Mouse (Mus musculus) forebrain, embryonic 15.5 days (tissue): ENCODE measurements around the gene Gm21954. TPM values are rescaled to one million over a fixed set of nuclear protein-coding genes. Genes with fewer than 3 reads are reported as not detected.

Experiments used
- ATAC-seq: fragments of 200-750 bp; cut with Nextera tagmentation; replicated peaks from 2 replicates; pipeline ENCODE4 v1.8.0; 2017; ENCODE audit warnings: mild to moderate bottlenecking, moderate TSS enrichment, moderate library complexity
- H3K27ac ChIP-seq: fragments of 300-500 bp; sonication (generic); replicated peaks from 2 replicates; pipeline ENCODE4 v1.5.1; 2015; ENCODE audit warnings: mild to moderate bottlenecking, inconsistent platforms
- H3K27me3 ChIP-seq: fragments of 300-500 bp; sonication (generic); 2 replicates; pipeline ENCODE4 v1.6.1; 2015; ENCODE audit warnings: inconsistent platforms
- H3K36me3 ChIP-seq: fragments of 300-500 bp; sonication (generic); 2 replicates; pipeline ENCODE4 v1.6.1; 2015; ENCODE audit warnings: mild to moderate bottlenecking, inconsistent platforms
- H3K4me1 ChIP-seq: fragments of 300-500 bp; sonication (generic); 2 replicates; pipeline ENCODE4 v1.6.1; 2015; ENCODE audit warnings: inconsistent platforms
- H3K4me2 ChIP-seq: fragments of 300-500 bp; sonication (generic); replicated peaks from 2 replicates; pipeline ENCODE4 v1.6.1; 2015; ENCODE audit warnings: mild to moderate bottlenecking, inconsistent platforms
- H3K4me3 ChIP-seq: fragments of 300-500 bp; sonication (generic); 2 replicates; pipeline ENCODE4 v1.5.1; 2015; ENCODE audit warnings: mild to moderate bottlenecking, inconsistent platforms
- H3K9ac ChIP-seq: fragments of 300-500 bp; sonication (generic); replicated peaks from 2 replicates; pipeline ENCODE4 v1.6.1; 2015; ENCODE audit warnings: mild to moderate bottlenecking, inconsistent platforms
- H3K9me3 ChIP-seq: fragments of 300-500 bp; sonication (generic); 2 replicates; pipeline ENCODE4 v1.6.1; 2016; ENCODE audit warnings: inconsistent platforms
- WGBS: fragments of 180-500 bp; shearing (Covaris S2); methylation state at CpG from one replicate; pipeline ENCODE4 v1.1.7; 2015; ENCODE audit warnings: mixed read lengths; 5-methylcytosine and 5-hydroxymethylcytosine counted together
- polyA plus RNA-seq: library from polyadenylated mRNA; unstranded; fragments of >200 nt; fragmentation: Nextera tagmentation; extraction: Ambion mirVana; gene quantifications from 2 replicates; pipeline ENCODE4 v1.2.1, GENCODE M21; 2015

Gene Gm21954
- not detected in 2 replicates for polyA plus RNA-seq

DNA sequence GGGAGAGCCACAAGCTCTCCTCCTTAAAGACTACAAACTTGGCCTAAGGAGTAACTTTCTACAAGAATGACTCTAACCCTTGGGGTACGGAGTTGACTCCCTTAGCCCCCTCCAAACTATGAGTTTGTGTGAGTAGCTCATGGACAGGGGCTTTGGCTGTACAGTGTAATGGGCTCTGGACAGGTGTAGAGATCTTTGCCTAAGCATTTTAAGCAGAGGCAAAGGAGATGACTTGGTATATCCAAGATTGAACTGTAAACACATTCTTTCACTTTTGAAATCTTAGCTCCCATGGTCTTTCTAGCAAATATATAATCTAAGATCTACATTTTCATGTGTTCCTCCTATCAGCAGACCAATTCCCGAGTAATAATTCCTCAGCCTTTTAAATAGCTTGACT lies at the start of gene Gm21954:
Gene Gm21954, minus strand, starts transcription at position 101 of the 400 bp plus-strand sequence.
- no peak within 1 kb of the TSS for H3K4me3 ChIP-seq
- no peaks in the 10 kb centered on the region for H3K36me3 ChIP-seq
- no peaks in the 10 kb centered on the region for H3K9me3 ChIP-seq
- ATAC-seq: no peak
- H3K27ac ChIP-seq: no peak within 1 kb of the TSS
- no peaks in the 10 kb centered on the region for H3K27me3 ChIP-seq
- no peak within 1 kb of the TSS for H3K4me2 ChIP-seq
- H3K9ac ChIP-seq: no peak within 1 kb of the TSS
- H3K4me1 ChIP-seq: no peaks in the 10 kb centered on the region
- 94% methylated on average over 2 of the region's 2 CpGs for WGBS

DNA sequence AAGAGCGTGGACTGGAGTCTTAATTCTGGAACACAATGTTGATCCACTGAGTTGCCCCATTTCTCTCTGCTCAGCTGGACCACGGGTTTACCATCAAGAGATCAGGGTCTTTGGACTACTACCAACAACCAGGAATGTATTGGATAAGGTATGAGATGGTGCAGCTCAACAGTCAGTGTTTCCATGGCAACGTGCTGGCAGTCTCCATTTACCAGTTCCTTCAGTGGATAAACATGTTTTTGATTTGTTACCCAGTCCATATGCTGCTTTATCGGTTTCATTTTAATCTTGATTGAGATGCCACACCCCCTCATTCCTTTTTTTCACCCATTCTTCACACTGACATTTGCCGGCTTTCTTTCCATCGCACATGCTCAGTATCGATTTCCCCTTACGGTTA lies 49.8 kb upstream of the Gm21954 start:
- peak overlapping the region; percentile 69 for H3K27ac ChIP-seq
- peak; percentile 49 for ATAC-seq
- peaks cover 9% of the 10 kb centered on the region for H3K36me3 ChIP-seq
- no peak overlapping the region for H3K9ac ChIP-seq
- H3K4me2 ChIP-seq: peak overlapping the region; percentile 4; the same call in 1 of the 2 replicates
- H3K4me1 ChIP-seq: peaks cover 49% of the 10 kb centered on the region
- no peak overlapping the region for H3K4me3 ChIP-seq
- no peaks in the 10 kb centered on the region for H3K27me3 ChIP-seq
- 31% methylated on average over 8 of the region's 8 CpGs for WGBS
- no peaks in the 10 kb centered on the region for H3K9me3 ChIP-seq

DNA sequence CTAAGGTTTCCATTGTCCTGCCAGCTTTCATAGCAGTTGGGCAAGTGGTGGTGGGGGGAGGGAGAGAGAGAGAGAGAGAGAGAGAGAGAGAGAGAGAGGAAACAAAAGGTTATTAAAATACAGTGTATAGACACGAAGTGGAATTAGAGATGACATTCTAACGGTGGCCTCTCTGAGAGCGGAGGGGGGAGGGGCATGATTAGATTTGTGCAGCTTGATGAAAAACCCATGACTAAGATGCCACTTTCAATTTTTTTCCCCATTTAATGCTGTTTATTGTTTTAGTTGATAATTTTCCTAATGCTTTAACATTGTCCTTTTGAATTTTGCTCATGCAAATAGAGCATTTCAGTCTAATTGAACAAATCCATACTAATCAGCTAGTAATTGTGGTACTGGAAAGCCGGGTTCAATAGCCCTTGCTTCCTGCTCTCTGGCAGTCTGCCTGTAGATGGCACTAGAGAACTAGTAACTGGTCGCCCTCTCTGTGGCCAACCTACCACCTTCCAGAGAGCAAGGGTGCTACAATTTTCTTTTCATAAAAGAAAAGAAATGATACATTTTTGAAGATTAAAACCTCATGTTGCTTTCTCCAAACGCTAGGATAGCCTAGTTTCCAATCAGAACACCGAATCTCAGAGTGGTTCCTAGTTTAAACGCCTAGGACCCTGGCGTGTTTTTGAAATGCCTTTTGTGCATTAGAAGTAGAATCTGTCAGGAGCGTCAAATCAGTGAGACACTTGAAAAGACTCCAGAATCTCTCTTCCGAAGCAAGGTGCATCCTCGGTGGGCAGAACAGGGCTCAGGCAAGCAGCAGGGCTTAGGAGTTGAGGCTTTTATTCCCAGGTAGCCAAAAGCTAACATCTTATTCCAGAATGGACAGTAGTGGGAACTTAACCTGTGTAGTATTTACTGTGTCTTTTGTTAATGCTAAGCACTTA lies 48.5 kb upstream of the Gm21954 start:
- H3K27me3 ChIP-seq: no peaks in the 10 kb centered on the region
- ATAC-seq: peak; percentile 78
- no peak overlapping the region for H3K9ac ChIP-seq
- peaks cover 49% of the 10 kb centered on the region for H3K4me1 ChIP-seq
- peaks cover 11% of the 10 kb centered on the region for H3K36me3 ChIP-seq
- H3K27ac ChIP-seq: peak overlapping the region; percentile 61
- WGBS: 12% methylated on average over 12 of the region's 12 CpGs
- no peak overlapping the region for H3K4me3 ChIP-seq
- no peak overlapping the region for H3K4me2 ChIP-seq
- no peaks in the 10 kb centered on the region for H3K9me3 ChIP-seq

DNA sequence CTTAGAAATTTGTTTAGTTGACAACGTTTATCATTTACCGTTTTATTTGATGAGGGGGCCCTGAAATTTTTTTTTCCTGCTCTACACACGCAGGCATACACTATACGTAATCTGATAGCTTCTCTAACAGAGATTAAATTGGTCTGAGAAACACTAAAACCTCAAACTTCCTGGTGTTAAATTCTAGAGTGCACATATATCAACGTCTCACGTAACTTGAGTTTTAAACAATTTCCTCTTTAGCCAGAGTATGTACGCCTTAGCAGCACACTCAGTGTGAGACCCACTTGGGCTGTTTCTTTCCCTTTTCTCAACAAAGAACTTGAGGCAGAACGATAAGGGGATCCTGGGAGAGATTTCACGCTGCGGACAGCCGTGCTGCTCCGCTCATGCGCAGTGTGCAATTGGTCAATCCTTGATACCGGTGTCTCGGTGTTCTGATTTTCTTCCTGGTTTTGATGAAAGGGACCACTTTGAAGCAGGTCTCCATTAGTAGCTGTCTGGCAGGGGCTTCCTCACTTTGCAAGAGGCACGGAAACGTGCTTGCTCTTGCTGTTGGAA lies 45.5 kb upstream of the Gm21954 start:
- peaks cover 25% of the 10 kb centered on the region for H3K4me1 ChIP-seq
- 91% methylated on average over 17 of the region's 17 CpGs for WGBS
- H3K27me3 ChIP-seq: no peaks in the 10 kb centered on the region
- H3K4me2 ChIP-seq: no peak overlapping the region
- H3K36me3 ChIP-seq: peaks cover 20% of the 10 kb centered on the region
- H3K4me3 ChIP-seq: no peak overlapping the region
- H3K9ac ChIP-seq: no peak overlapping the region
- no peaks in the 10 kb centered on the region for H3K9me3 ChIP-seq
- ATAC-seq: no peak
- no peak overlapping the region for H3K27ac ChIP-seq

DNA sequence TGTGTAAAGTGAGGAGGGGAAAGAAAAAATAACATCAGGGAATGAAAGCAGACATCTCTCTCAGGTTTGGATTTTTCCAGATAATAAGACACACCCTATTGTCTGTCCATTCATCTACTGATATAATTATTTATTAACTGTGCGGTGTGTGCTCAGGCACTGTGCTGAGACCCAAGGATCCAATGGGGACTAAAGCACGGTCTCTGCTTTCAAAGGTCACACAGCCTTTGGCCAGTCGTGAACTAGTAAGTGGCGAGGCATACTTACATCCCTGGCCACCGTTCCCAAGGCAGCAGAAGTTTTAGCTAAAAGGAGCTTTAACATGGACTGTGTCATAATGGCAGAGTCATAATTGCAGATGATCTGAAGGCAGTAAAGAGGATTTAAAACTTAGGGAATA lies 44.0 kb upstream of the Gm21954 start:
- no peaks in the 10 kb centered on the region for H3K9me3 ChIP-seq
- H3K36me3 ChIP-seq: peaks cover 20% of the 10 kb centered on the region
- WGBS: 79% methylated on average over 5 of the region's 5 CpGs
- no peak for ATAC-seq
- no peak overlapping the region for H3K4me2 ChIP-seq
- no peak overlapping the region for H3K27ac ChIP-seq
- H3K4me1 ChIP-seq: peaks cover 13% of the 10 kb centered on the region
- no peak overlapping the region for H3K4me3 ChIP-seq
- no peak overlapping the region for H3K9ac ChIP-seq
- H3K27me3 ChIP-seq: no peaks in the 10 kb centered on the region

DNA sequence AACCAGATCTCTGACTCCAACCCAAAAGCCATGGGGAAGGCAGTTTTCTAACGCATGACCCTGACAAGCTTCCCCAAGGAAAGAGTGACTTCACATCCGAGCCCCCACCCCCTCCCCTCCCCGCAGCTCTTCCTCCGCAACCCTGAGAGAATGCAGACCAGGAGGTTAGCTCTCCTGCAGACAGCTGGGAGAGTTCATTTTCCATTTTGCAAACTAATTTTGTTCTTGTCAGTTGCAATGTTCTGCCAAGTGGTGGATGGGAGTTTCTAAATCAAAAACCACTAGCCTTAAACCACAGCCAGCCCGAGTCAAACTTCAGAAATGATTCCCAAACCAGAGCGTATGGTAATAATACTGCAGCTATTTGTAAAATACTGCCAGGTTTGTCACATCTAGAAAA lies 39.6 kb upstream of the Gm21954 start:
- no peak overlapping the region for H3K27ac ChIP-seq
- no peak overlapping the region for H3K4me2 ChIP-seq
- 84% methylated on average over 6 of the region's 6 CpGs for WGBS
- peaks cover 37% of the 10 kb centered on the region for H3K36me3 ChIP-seq
- ATAC-seq: no peak
- H3K27me3 ChIP-seq: no peaks in the 10 kb centered on the region
- no peak overlapping the region for H3K9ac ChIP-seq
- H3K4me3 ChIP-seq: no peak overlapping the region
- H3K9me3 ChIP-seq: no peaks in the 10 kb centered on the region
- H3K4me1 ChIP-seq: no peaks in the 10 kb centered on the region

DNA sequence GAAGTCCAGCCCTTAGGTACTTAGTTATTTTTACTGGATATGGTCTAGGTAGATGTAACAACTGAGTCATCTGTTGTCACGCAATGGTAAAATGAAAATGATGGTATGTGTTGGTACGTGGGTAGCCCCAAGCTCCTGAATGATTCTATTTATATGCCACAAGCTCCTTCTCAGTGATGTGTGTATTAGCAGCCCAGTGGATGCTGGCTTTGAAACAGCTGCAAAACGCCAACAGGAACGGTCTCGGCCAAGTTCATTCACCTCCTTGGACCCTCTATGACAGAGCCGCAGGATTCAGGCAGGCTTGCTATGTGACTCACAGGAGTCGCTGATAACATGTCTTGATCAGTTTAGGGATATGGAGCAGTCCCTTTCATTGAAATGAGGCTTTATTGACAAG lies 38.2 kb upstream of the Gm21954 start:
- WGBS: 95% methylated on average over 7 of the region's 7 CpGs
- Histone ChIP-seq H3K36me3 (peaks cover 43% of the 10 kb centered on the region), H3K9me3 (no peaks in the 10 kb centered on the region), H3K9ac (no peak overlapping the region), H3K4me2 (no peak overlapping the region), H3K4me1 (no peaks in the 10 kb centered on the region), H3K4me3 (no peak overlapping the region), H3K27me3 (no peaks in the 10 kb centered on the region), H3K27ac (no peak overlapping the region)
- ATAC-seq: no peak

DNA sequence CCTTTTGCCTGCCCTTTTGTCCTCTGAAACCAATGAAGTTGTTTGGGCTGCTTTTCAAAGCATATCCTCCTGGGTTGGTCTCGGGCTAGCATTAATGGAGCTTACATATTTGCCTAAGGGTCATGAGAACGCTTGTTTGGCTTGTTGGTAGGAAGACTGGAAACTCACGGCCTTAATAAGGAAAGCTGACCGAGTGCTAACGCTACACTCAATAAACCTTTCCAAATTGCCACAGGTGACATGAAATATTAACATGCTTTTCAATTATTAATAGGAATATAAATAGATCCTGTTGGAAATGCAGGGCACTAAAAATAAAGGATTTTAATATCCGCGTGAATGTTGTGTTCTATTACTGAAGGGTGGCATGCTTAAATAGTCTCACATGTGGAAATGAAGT lies 27.3 kb upstream of the Gm21954 start:
- H3K9ac ChIP-seq: no peak overlapping the region
- 93% methylated on average over 7 of the region's 7 CpGs for WGBS
- H3K4me1 ChIP-seq: no peaks in the 10 kb centered on the region
- H3K36me3 ChIP-seq: peaks cover 61% of the 10 kb centered on the region
- no peak overlapping the region for H3K27ac ChIP-seq
- no peak overlapping the region for H3K4me3 ChIP-seq
- H3K4me2 ChIP-seq: no peak overlapping the region
- no peaks in the 10 kb centered on the region for H3K9me3 ChIP-seq
- H3K27me3 ChIP-seq: no peaks in the 10 kb centered on the region
- no peak for ATAC-seq

DNA sequence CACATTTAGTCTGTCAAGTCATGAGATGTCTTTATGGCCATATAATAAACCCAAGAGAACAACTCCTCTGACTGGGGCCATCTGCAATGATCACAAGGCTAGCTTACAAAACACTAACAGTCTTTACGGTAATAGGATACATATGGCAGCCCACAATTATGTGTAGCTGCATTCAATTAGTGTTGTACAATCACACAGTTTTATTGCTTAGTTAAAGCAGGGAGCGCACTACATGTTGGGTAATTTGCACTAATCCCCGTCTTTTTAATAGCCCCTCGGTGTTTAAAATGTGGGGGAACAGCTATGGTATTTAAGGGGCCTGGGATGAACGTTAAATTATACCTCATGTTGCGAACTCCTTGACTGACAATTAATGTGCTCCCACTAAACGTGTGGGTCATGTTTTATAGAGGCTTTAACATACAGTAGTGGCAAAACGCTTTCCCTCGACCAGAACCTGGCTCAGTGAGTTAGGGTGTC lies 24.5 kb upstream of the Gm21954 start:
- 0 out of 2 replicates have a peak, but pooled peaks cover 6% of the 10 kb centered on the region for H3K4me1 ChIP-seq
- H3K4me2 ChIP-seq: no peak overlapping the region
- 35% methylated on average over 9 of the region's 9 CpGs for WGBS
- H3K4me3 ChIP-seq: no peak overlapping the region
- no peak overlapping the region for H3K9ac ChIP-seq
- H3K36me3 ChIP-seq: peaks cover 46% of the 10 kb centered on the region
- no peaks in the 10 kb centered on the region for H3K27me3 ChIP-seq
- no peak overlapping the region for H3K27ac ChIP-seq
- H3K9me3 ChIP-seq: no peaks in the 10 kb centered on the region
- ATAC-seq: no peak

DNA sequence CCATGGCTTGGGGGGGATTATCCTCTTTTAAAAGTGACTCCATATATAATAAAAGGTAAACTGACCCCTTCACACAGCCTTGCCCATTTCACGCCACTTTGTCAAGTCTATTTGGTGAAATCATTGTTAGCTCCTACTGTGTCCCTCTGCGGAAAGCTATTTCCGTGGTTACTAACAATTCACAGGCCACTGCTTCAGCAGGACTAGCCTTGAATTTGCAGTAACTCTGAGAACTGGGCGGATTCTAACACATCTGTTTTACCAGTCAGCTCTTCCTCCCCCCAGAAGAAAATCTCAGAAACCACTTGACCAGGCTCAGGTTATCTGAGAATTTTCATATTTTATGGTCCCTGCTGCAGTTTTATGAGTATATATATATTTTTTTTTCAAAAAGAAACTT lies 23.9 kb upstream of the Gm21954 start:
- H3K9ac ChIP-seq: no peak overlapping the region
- H3K27ac ChIP-seq: no peak overlapping the region
- H3K9me3 ChIP-seq: no peaks in the 10 kb centered on the region
- H3K36me3 ChIP-seq: peaks cover 44% of the 10 kb centered on the region
- 37% methylated on average over 4 of the region's 4 CpGs for WGBS
- no peak overlapping the region for H3K4me3 ChIP-seq
- ATAC-seq: no peak
- H3K4me2 ChIP-seq: no peak overlapping the region
- 0 out of 2 replicates have a peak, but pooled peaks cover 6% of the 10 kb centered on the region for H3K4me1 ChIP-seq
- H3K27me3 ChIP-seq: no peaks in the 10 kb centered on the region

DNA sequence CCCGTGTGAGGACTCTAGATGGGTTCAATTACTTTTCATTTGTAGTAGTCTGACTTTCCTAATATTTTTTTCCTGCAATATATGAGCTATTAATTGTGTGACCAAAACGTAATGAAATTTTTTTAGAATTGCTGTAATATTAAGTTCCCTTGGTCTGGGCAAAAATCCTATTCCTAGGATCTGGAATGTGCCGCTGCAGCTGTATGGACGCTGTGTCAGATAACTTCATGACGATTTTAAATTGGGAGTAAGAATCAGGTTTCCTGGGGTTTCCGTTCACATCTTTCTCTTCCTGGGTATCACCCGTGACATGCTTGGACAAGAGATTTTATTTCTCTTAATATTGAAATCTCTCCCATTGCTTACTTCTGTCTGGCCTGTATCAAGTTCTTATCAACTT lies 23.2 kb upstream of the Gm21954 start:
- Histone ChIP-seq H3K36me3 (peaks cover 39% of the 10 kb centered on the region; the same call in 1 of the 2 replicates), H3K27ac (no peak overlapping the region), H3K4me1 (0 out of 2 replicates have a peak, but pooled peaks cover 6% of the 10 kb centered on the region), H3K4me2 (no peak overlapping the region), H3K9me3 (no peaks in the 10 kb centered on the region), H3K27me3 (no peaks in the 10 kb centered on the region), H3K9ac (no peak overlapping the region), H3K4me3 (no peak overlapping the region)
- 89% methylated on average over 7 of the region's 7 CpGs for WGBS
- no peak for ATAC-seq

DNA sequence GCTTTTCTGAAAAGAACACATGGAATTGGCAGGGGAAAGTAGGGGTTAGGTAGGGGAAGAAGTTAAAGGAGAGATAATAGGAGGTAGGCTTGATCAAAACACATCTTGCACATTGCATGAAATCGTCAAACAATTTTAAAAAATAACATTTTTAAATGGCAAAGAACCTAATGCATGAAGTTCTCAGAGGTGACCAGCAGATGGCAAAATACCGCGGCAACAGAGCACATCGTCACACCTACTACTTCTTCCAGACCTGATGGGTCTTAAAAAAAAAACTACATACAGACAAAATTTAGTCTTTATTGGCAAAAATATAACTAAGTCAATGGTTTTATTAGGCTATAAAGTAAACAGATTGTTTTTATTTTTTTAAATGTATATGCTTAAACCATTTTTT lies 22.3 kb upstream of the Gm21954 start:
- Histone ChIP-seq H3K4me2 (no peak overlapping the region), H3K4me3 (no peak overlapping the region), H3K36me3 (peaks cover 36% of the 10 kb centered on the region; the same call in 1 of the 2 replicates), H3K27ac (no peak overlapping the region), H3K27me3 (no peaks in the 10 kb centered on the region), H3K9me3 (no peaks in the 10 kb centered on the region), H3K4me1 (0 out of 2 replicates have a peak, but pooled peaks cover 6% of the 10 kb centered on the region), H3K9ac (no peak overlapping the region)
- WGBS: 46% methylated on average over 4 of the region's 4 CpGs
- ATAC-seq: no peak
